Mouse (Mus musculus) liver, adult 2 months (tissue): ENCODE data around the gene Tmem254a.
"Not testable (repeated sequence)": the region's sequence is repeated elsewhere in the genome, so short reads cannot be mapped to it uniquely, and the experiment has no call there.

ENCODE experiments used
- CTCF ChIP-seq: fragments of 200-500 bp; IDR thresholded peaks from 2 replicates; pipeline ENCODE4 v1.5.1; 2011; ENCODE audit warnings: low read depth, low read length, control low read depth
- POLR2A ChIP-seq: fragments of 200-500 bp; IDR thresholded peaks from 2 replicates; pipeline ENCODE4 v1.6.1; 2011; ENCODE audit warnings: low read length, control low read depth; ENCODE audit not compliant: insufficient read depth; ENCODE audit errors: extremely low read depth

- not testable (repeated sequence) for TF ChIP-seq CTCF, POLR2A
Measured at GRCm38 (mm10) chr14:25927562-25927881, at the start of gene Tmem254a.
